Mouse (Mus musculus): Measurements from ENCODE around the gene Prkrip1. TPM values are rescaled to one million over a fixed set of nuclear protein-coding genes. Genes with fewer than 3 reads are reported as not detected.

Prkrip1 gene
- total and polyA plus RNA-seq, 3 experiments, result 55.1 to 84.1 TPM; not detected in 1

DNA sequence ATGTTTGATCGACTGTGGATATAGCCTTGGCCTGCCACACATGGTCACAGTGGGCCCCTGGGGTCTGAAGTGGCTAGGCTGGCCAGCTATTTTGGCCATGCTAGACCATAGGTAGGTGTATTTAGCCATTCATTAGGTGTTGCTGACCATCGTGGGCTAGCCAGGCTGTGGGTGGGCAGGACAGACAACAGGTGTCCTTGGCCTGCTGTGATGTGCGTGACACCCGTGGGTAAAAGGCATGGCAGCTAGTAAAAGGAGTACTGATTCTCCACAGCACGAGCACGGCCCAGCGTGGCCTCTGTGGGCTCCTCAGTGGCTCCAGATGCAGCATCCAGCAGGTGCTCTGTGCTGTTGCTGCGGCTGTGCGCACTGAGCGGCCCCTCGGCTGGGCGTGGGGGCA lies 19.8 kb upstream of the Prkrip1 start:
- TF ChIP-seq HCFC1 (IDR thresholded peaks at IDR 0.05; ENCODE audit: low read depth, low read length), result no peak
- no peak for TF ChIP-seq EP300 (IDR thresholded peaks at IDR 0.05; ENCODE audit: low read depth in 1 of 2, low read length in 2 of 2)
- TF ChIP-seq ZC3H11A (IDR thresholded peaks at IDR 0.05; ENCODE audit: low read depth, low read length), result no peak
- no peak for TF ChIP-seq MYB (IDR thresholded peaks at IDR 0.05; ENCODE audit: low read depth, low read length)
- no peak for TF ChIP-seq ZNF384 (IDR thresholded peaks at IDR 0.05; ENCODE audit: low read depth, low read length)
- Histone ChIP-seq H3K9ac (ENCODE audit: control insufficient read depth, low read depth, low read length, poor library complexity, severe bottlenecking) (no peak overlapping the region), H3K4me1 (ENCODE audit: control insufficient read depth in 1 of 2, insufficient read depth in 2 of 2, low read length in 2 of 2) (no peaks in the 10 kb centered on the region), H3K4me3 (ENCODE audit: control insufficient read depth in 1 of 2, insufficient read depth in 1 of 2, low read depth in 2 of 2, low read length in 2 of 2) (no peak overlapping the region), H3K27ac (ENCODE audit: control insufficient read depth, low read depth, low read length) (no peak overlapping the region), H3K27me3 (ENCODE audit: control insufficient read depth in 1 of 2, insufficient read depth in 2 of 2, low read length in 2 of 2) (no peaks in the 10 kb centered on the region), H3K9me3 (replicated peaks; ENCODE audit: insufficient read depth, low read length) (no peaks in the 10 kb centered on the region), H3K79me2 (ENCODE audit: control insufficient read depth, insufficient read depth, low read length, poor library complexity) (no peaks in the 10 kb centered on the region), H3K36me3 (ENCODE audit: control insufficient read depth in 1 of 2, insufficient read depth in 2 of 2, low read length in 2 of 2) (no peaks in the 10 kb centered on the region)
- no peak for DNase-seq (ENCODE audit: low read depth, low spot score)

DNA sequence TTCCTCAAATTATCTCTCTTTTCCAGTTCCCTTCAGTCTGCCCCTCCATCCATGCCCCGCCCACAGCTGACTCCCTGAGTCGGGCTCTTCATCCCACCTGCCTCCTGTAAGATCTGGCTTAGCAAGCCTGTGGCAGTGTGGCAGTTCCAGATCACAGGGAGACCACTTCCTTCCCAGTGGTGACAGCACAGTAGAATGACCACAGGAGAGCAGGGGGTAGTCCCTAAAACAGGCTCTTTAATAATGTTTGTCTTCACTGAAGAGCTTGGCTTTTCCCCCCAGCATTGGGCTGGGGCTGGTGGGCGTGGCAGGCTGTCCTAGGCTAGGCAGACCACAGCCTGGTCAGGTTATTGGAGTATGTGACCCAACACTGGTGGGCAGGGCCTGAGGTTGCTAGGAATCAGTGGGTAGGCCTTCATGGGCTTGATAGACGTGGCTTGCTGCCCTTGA lies 19.2 kb upstream of the Prkrip1 start:
- no peak overlapping the region for H3K9ac ChIP-seq (ENCODE audit: control insufficient read depth, low read depth, low read length, poor library complexity, severe bottlenecking)
- no peaks in the 10 kb centered on the region for H3K27me3 ChIP-seq (ENCODE audit: control insufficient read depth in 1 of 2, insufficient read depth in 2 of 2, low read length in 2 of 2)
- DNase-seq (ENCODE audit: low read depth, low spot score), result no peak
- no peaks in the 10 kb centered on the region for H3K9me3 ChIP-seq (replicated peaks; ENCODE audit: insufficient read depth, low read length)
- no peaks in the 10 kb centered on the region for H3K79me2 ChIP-seq (ENCODE audit: control insufficient read depth, insufficient read depth, low read length, poor library complexity)
- TF ChIP-seq SIN3A (IDR thresholded peaks at IDR 0.05; ENCODE audit: low read length) (no peak), JUND (IDR thresholded peaks at IDR 0.05; ENCODE audit: low read depth, low read length) (no peak), MXI1 (IDR thresholded peaks at IDR 0.05; ENCODE audit: low read depth, low read length) (no peak)
- H3K4me3 ChIP-seq (ENCODE audit: control insufficient read depth in 1 of 2, insufficient read depth in 1 of 2, low read depth in 2 of 2, low read length in 2 of 2), result no peak overlapping the region
- H3K27ac ChIP-seq (ENCODE audit: control insufficient read depth, low read depth, low read length), result no peak overlapping the region
- H3K36me3 ChIP-seq (ENCODE audit: control insufficient read depth in 1 of 2, insufficient read depth in 2 of 2, low read length in 2 of 2), result no peaks in the 10 kb centered on the region
- no peaks in the 10 kb centered on the region for H3K4me1 ChIP-seq (ENCODE audit: control insufficient read depth in 1 of 2, insufficient read depth in 2 of 2, low read length in 2 of 2)

DNA sequence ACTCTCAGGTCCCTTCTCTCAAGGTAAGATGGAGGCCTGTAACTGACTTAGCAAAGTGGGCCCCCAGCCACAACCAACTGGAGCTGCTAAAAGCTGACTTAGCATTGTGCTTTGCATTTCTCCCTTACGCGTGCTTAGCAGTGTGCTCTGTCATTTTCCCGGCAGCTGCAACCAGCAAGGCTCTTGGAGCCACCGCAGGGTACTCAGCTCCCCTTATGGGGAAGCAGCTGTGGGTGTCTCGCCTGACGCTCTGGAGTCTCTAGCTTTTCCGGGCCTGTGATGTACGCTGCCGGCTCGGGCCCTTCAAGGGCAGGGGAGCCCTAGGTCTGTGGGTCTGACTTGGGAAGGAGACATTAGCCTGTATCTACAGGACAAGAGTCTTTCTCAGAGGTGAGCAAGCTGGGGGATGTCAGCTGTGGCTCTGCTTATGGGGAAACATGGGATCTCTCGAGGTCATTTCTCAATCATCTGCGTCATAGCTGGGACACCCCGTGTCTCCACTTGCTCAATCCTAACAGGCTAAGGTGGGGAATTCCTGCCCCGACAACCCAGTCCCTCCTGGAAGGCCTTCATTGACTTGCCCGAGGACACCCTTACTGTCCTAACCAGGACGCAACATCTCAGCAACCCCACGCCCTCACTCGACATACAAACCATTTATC lies 18.4 kb upstream of the Prkrip1 start:
- no peak for DNase-seq (ENCODE audit: low read depth, low spot score)
- no peaks in the 10 kb centered on the region for H3K9me3 ChIP-seq (replicated peaks; ENCODE audit: insufficient read depth, low read length)
- no peaks in the 10 kb centered on the region for H3K36me3 ChIP-seq (ENCODE audit: control insufficient read depth in 1 of 2, insufficient read depth in 2 of 2, low read length in 2 of 2)
- no peak overlapping the region for H3K9ac ChIP-seq (ENCODE audit: control insufficient read depth, low read depth, low read length, poor library complexity, severe bottlenecking)
- no peak overlapping the region for H3K4me3 ChIP-seq (ENCODE audit: control insufficient read depth in 1 of 2, insufficient read depth in 1 of 2, low read depth in 2 of 2, low read length in 2 of 2)
- H3K4me1 ChIP-seq (ENCODE audit: control insufficient read depth in 1 of 2, insufficient read depth in 2 of 2, low read length in 2 of 2), result no peaks in the 10 kb centered on the region
- H3K27ac ChIP-seq (ENCODE audit: control insufficient read depth, low read depth, low read length), result no peak overlapping the region
- H3K79me2 ChIP-seq (ENCODE audit: control insufficient read depth, insufficient read depth, low read length, poor library complexity), result no peaks in the 10 kb centered on the region
- no peak for TF ChIP-seq MAFK (IDR thresholded peaks at IDR 0.05; ENCODE audit: borderline replicate concordance, low read depth, low read length)
- no peak for TF ChIP-seq POLR2A (IDR thresholded peaks at IDR 0.05; ENCODE audit: control insufficient read depth in 1 of 2, insufficient read depth in 1 of 2, low read depth in 1 of 2, low read length in 2 of 2, poor library complexity in 1 of 2)
- no peak for TF ChIP-seq TCF12 (IDR thresholded peaks at IDR 0.05; ENCODE audit: low read depth, low read length)
- no peak for TF ChIP-seq USF2 (IDR thresholded peaks at IDR 0.05; ENCODE audit: borderline replicate concordance in 1 of 2, insufficient read depth in 1 of 2, low read depth in 1 of 2, low read length in 2 of 2)
- TF ChIP-seq CHD2 (IDR thresholded peaks at IDR 0.05; ENCODE audit: low read length), result no peak
- TF ChIP-seq POLR2AphosphoS2 (IDR thresholded peaks at IDR 0.05; ENCODE audit: low read length), result no peak
- H3K27me3 ChIP-seq (ENCODE audit: control insufficient read depth in 1 of 2, insufficient read depth in 2 of 2, low read length in 2 of 2), result no peaks in the 10 kb centered on the region

All from MEL (cell line).